Mouse (Mus musculus) adrenal gland, adult 2 months (tissue): ENCODE results near the gene Crocc. TPM values are rescaled to one million over a fixed set of nuclear protein-coding genes. Genes with fewer than 3 reads are reported as not detected.

Source experiments
- DNase-seq: peaks from one replicate; pipeline ENCODE4 v3.0.0; 2021
- long read RNA-seq: library from polyadenylated mRNA; stranded (forward); transcript quantifications from one replicate; pipeline ENCODE4 v2.0.0, GENCODE M21; 2021
- polyA plus RNA-seq: library from polyadenylated mRNA; depleted of rRNA; stranded (reverse); fragments of >200 nt; gene quantifications from 2 replicates; pipeline ENCODE4 v1.2.3, GENCODE M21; 2012; rRNA removed
- total RNA-seq, 2 experiments: library from RNA; stranded (reverse); gene quantifications; 2 replicates each; pipeline ENCODE4 v1.2.3; 2021

Crocc gene
- total RNA-seq (1 to 10 TPM; 5.6 to 7.4 TPM), polyA plus RNA-seq (7.1 and 10.5 TPM in 2 replicates)
- long read RNA-seq, full-length matches to known transcripts: 1 of 4 reads
- long read RNA-seq, partial matches to known transcripts: 1 of 4 reads
- long read RNA-seq, other reads (novel, unspliced or antisense): 2 of 4 reads

DNA sequence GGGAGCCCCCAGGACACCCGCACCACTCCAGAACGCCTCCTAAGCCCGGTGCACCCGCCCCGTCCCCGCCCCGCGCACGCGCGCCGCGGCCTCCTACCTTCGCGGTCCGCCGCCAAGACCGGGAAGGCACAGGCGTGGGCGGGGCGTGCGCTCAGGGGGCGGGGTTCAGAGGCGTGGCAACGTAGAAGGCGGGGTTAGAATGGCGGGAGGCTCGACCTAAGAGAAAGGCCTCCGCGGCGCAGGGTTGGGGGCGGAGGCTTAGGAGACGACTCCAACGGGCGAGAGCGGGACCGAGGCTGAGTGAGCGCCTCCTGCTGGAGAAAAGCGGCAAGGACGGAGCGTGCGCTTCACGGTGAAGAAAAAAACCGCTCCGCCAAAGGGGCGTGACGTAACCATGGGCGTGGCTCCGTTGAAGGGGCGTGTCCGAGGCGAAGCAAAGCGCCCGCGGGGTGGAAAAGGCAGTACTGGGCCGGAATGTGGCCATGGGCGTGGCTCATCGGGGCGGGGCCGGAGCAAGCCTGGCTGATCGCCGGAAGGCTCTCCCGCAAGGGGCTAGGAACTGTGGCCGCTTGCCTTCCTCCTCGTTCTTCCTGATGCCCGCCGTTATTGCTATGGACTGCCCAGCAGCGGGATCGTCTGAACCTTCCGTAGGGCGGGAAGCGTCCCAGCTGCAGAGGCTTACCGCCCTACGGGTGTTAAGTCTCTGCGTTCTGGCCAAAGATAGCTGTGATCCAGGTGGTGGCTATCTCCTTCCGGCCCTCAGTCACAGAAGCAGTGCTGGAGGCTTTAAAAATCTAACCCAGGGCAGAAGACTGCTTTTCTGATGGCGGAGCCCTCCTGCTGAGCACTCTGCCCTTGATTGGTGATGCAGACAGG lies at the start of gene Crocc:
TSS of gene Crocc (minus strand) at position 125 of the 876 bp plus-strand sequence.
- peak; percentile 99 for DNase-seq

DNA sequence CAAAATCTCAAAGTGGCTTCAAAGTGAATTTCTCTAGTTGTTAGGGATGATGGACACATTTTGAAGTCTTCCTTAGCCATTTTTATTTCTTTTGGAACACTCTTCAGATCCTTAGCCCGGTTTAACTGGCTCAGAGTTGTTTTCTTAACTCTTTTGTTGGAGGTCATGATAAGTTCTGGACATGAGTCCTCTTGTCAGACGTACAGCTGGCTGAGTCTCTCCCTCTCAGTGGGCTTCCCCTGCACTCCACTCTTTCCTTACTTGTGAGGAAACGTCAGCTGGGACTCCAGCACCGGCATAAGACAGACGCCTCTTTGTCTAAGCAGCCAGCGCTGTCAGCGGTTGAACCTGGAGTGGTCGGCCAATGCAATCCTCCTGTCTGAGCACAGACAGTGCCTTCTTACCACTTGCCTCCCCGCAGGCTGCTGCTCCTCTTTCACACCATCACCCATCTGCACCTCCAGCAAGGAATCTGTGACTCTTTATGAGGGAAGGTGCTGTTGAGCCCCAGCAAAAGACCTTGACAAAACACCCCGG lies 47.9 kb upstream of the Crocc start:
- DNase-seq: no peak

DNA sequence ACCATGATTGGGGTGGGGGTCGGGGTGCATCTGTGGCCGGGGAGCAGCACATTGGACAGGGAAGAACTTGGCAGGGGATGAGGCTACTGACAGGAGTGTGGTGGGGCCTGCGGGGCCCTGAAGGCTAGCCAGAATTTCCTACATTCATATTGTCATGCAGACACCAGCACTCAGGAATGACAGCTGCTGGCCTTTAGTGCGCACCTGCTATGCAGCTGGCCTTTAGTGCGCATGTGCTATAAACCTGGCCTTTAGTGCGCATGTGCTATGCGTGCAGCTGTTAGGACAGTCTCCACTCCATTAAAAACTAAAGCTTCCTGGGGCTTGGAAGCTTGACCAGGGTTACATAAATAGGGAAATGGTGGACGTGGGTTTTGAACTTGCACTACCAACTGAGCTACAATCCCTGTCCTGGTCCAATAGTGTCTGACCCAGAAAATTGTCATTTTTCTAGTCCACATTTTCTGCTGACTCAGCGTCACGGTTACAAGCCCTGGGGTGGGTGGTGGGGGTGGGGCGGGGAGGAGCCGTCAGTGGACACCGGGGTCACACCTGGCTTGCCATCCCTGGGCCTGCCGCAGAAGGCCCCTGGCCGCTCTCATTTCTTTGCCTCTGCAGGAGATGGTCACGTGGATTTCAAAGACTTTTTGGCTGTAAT lies 46.3 kb upstream of the Crocc start:
- no peak for DNase-seq

DNA sequence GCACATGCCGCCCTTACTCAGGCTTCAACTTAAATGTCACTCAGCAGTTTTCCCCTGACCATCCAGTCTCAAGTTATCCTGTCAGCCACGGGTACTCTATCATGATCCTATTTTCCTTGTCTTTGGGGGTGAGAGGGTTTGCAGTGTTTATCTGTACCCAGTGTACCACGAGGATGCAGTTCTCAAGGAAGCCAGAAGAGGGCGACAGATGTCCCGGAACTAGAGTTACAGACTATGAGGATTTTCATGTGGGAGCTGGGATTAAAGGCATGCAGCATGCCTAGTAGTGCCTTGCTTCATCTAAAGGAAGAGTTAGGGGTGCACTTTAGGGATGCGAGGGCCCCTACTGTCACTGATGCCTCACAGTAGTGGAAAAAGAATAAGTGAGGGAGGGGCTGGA lies 41.5 kb upstream of the Crocc start:
- no peak for DNase-seq

DNA sequence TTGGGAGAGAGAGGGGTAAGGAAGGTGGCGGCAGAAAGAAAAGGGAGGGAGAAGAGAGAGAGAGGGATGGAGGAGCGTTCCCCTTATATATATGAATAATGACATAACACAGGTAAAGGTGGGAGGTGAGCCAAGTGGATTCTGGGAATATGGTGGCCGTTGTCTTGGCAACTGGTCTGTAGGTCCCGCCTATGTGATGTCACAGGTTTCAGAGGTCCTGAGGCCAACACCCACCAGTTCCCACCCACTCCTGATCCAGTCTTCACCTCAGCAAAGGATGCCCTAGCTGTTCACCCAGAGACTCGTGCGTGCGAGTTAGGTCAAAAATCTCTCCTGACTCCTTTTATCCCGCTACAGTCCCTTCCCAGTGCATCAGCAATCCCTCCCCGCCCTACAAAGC lies 40.9 kb upstream of the Crocc start:
- no peak for DNase-seq

- DNase-seq: no peak
Measured at GRCm38 (mm10) chr4:141099956-141100355, 39.6 kb upstream of the Crocc start.

DNA sequence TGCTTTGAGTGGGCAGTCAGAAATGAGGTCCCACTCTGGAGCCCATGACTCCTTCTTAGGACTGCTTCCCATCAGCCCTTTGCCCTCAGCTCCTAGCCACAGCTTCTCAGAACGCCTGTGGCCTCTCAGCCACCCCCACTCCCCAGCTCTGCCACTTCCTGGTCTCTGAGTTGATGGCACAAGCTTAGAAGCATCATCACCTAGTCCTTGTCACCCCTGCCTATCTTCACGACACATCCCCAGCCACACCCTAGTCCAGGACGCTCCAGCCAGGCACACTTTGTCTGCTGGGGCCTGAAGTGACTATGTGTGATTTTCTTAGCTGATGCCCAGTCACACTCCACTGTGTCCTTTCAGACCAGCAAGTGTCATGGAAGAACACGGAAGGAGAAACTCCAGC lies 38.6 kb upstream of the Crocc start:
- no peak for DNase-seq

DNA sequence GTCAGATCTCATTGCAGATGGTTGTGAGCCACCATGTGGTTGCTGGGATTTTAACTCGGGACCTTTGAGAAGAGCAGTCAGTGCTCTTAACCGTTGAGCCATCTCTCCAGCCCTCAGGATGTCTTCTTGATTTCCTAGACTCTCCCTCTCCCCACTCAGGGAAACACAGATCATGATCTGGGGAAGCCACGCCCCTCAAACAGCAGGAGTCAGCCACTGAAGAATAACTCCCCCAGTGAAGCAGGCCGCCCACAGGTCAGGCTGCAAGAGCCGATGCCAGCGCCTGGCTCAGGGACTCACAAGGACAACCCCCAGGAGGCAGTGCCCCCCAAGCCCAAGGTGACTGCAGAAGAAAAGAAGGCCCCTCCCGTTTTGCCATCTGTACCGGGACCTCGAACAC lies 36.4 kb upstream of the Crocc start:
- no peak for DNase-seq

DNA sequence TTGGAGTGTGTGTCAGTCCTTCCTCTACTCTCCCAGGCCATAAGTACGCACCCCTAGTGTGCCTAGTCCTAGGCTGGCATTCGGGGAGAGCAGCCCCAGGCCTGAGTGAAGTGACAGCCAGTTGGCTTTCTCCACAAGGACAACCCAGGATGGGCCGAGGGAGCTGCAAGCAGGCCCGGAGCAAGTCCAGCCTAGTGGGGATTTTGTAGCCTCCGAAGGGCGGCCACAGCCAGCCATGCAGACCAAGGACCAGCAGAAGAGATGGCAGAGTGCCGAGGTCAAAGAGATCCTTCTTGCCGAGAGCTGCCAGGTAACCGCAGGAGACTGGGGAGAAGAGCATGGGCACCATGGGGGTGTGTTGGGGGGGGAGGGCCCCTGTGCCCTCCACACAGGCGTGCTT lies 34.7 kb upstream of the Crocc start:
- peak; percentile 56 for DNase-seq

DNA sequence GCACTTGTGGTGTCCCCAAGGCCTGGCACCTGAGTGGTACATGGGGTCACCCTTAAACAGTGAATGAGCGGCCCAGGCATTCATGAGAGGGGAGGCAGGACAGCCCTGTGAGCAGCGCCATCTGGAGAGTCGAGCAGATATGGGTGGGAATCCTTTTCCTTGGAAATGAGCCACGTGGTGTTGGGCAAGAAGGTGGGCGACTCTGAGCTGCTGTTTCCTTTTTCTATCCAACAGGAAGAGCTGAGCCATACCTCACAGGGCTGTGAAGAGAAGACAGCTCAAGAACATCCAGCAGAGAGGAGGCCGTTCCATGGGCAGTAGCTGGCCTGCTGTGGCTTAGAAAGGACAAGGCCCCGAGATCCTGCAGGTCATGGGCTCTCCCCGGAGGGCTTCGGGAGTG lies 28.4 kb upstream of the Crocc start:
- no peak for DNase-seq

DNA sequence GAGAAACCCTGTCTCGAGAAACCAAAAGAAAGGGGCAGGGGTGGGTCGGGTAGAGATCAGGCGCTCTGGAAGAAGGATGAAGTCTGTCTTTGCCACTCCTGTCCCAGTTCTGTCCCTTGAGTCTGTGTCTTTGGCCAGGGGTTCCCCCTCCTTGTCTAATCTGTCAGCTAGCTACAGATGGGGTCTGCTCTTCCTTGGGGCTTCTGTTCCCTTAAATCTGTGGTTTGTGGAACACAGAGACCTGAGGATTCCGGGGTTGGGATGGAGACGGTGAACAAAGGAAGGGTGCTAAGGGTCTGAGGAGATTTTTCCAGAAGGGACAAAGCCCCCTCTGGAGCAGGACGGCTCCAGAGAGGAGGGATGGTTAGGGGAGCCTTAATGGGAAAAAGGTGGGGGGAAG lies 27.7 kb upstream of the Crocc start, which contains the start of gene Spata21:
TSS of gene Spata21 (plus strand) at position 301 of the 400 bp plus-strand sequence.
- DNase-seq: no peak

DNA sequence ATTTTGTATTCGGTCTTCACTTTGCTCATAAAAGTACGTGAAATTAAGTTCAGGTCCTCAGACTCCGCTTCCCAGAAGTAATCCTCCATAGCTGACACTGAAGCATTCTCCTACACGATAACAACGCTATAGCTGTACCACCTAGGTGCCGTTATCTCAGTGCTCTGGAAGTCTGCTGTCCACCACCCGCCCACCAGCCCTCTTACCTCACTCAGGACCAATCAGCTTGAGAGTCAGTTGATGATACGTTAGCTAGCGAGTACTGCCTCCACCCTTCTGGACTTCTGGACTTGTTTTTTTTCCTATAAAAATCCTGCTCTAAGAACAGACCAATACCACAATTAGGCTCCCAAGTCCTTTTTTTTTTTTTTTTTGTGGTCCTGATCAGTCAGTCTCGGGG lies 26.5 kb upstream of the Crocc start:
- no peak for DNase-seq

DNA sequence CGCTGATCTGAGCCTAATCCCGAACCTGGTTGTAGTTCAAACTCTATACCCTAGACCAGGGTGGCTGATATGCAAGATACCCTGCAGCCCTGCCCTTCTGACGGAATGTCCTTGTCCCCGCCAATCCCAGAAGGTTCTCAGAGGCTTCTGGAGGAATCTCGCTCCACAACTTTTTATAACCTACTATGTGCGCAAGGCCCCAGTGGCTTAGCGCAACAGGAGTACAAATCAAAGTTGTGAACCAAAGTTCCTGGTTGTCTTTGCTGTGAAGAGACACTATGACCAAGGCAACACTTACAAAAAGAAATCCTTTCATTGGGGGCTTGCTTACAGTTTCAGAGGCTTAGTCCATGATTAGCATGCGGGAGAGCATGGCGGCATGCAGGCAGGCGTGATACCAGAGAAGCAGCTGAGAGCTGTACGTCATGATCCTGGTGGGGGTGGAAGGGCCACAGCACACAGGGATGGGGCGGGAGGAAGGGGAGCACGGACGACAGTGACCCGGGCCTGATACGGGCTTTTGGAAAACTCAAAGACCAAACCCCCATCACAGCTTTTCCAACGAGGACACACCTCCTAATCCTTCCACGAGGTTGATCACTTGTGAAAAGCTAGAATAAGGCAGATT lies 18.3 kb upstream of the Crocc start:
- DNase-seq: no peak

GRCm38 (mm10) chr4:141077681-141078509 lies 17.5 kb upstream of the Crocc start, which contains the start of gene Necap2:
Gene Necap2 (minus strand): TSS chr4:141078357.
- peak; percentile 95 for DNase-seq

DNA sequence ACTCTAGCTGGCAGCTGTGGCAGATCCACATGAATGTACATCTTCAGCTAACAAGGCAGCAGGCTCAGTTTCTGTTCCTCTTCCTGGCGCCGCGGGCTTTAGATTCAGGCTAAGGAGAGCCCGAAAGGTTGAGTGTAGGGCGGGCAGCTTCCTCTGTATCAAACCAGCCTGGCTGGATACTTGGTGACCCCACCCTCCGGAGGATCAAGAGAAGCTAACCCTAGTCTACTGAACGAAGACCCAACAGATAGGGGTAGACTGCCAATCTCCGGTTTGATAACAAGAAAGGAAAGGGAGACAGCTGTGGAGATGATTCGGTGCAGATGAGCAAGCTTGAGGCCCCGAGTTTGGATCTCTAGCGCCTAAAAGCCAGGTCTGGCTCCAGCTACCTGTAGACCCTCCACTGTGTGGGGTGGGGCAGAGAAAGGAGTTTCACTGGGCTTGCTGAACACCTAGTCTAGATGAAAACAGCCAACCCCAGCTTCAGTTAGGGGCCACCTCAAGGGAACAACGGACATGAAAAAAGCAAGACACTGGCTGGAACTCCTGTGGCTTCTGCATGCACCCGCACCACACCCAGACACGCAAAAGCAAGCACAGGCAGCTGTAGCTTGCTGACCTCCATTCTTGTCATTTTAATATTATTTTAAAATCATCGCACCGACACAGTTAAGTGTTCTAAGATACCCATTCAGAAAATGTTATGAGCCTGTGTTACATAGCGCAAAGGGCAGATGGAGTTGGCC lies 16.6 kb upstream of the Crocc start:
- DNase-seq: no peak

DNA sequence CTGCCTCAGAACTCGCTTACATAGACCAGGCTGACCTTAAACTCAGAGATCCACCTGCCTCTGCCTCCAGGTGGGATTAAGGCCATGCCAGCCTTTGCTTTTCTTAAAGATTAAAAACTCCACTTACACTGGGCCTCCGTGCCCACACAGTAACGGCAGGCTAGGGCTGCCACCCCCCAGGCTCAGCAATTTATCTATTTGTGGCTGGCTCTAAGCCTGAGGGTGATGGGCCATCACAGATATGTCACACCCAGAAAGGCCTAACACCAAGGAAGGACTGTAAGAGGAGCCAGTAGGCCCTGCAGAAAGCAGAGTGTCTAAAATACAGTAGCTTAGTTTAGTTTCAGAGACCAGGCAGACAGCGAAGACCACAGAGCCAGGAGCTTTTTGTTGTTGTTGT lies 13.8 kb upstream of the Crocc start:
- no peak for DNase-seq

DNA sequence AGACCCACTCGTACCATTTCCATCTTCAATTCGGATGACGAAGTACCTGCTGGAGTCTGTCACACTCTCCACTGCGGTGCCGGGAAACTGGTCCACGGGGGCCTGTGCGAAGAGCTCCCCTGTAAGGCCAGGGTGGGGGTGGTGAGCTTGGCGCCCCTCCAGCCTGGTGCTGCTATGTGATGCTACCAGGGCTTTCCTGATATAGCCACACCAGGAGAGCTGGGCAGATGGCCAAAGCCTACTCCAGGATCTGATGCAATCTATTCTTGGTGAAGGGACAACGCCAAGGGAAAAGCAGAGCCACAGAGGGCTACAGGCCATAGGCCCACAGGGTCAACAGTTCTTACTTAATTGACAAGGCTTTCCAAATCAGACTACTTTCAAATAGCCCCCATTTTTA lies 13.3 kb upstream of the Crocc start:
- peak; percentile 66 for DNase-seq

DNA sequence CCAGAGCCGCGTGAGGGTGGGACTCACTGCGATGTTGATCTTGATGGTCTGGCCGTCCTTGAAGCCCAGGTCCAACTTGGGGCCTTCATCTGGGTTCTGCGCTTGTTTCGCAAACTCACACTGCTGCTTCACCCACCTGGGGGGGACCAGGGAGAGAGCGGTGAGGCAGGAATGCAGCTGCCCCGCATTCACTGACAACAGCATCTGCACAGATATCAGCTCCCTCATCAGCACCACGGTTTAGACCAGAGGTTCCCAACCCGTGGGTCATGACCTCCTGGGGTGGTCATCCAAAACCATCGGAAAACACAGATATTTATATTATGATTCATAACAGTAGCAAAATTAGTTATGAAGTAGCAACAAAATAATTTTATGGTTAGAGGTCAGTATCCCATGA lies 12.2 kb upstream of the Crocc start:
- DNase-seq: no peak

DNA sequence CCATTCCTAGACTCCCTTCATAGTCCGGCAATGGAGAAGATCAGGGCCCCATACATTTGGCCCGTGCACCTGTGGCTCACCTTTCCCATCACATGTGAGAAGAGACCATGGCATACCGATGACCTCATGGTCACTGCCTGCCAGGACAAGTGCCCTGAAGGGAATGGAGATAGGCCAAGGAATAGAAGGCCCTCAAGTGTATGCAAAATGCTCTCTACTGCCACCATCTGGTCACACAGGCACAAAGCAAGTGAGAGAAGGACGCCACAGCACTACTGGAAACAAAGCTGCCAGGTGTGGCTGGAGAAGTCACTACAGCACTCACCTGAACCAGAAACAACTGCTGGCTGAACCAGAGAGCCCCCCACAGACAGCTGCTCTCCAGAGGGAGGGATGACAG lies 9.4 kb upstream of the Crocc start:
- peak; percentile 34 for DNase-seq

DNA sequence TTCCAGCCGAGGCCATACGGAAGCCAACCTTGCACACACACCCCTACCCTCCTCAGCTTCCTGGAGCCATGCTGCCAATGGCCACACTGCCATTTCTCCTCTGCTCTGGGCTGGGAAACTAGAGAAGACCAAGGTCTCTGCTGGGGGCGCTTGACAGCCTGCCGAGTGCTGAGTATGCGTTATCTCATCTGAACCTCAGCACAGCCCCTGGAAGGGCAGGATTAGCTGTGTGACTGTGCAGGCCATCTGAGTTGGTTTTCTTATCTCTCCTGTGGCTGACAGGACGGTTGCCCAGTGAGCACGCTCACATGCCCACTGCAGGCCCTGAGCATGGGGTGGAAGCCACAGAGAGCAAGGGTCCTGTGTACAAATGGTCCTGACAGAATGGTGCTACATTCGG lies 8.3 kb upstream of the Crocc start:
- DNase-seq: no peak
